Mouse (Mus musculus) frontal cortex, adult (tissue): ENCODE results near the gene Mon2.

ENCODE experiments used
- ATAC-seq: cut with Nextera tagmentation; 2 replicates; pipeline ENCODE4 v1.9.2; 2017; ENCODE audit warnings: mild to moderate bottlenecking, moderate library complexity, mixed read lengths; ENCODE audit not compliant: low TSS enrichment

Gene Mon2

GRCm38 (mm10) chr10:122964241-122964636 is 112.1 kb downstream of the Mon2 start:
- ATAC-seq = peak; percentile 8; the same call in 1 of the 2 replicates

GRCm38 (mm10) chr10:122963463-122964240 is 112.7 kb downstream of the Mon2 start:
- ATAC-seq = peak; percentile 45

GRCm38 (mm10) chr10:122962651-122963050 is 113.7 kb downstream of the Mon2 start:
- ATAC-seq = no peak

DNA sequence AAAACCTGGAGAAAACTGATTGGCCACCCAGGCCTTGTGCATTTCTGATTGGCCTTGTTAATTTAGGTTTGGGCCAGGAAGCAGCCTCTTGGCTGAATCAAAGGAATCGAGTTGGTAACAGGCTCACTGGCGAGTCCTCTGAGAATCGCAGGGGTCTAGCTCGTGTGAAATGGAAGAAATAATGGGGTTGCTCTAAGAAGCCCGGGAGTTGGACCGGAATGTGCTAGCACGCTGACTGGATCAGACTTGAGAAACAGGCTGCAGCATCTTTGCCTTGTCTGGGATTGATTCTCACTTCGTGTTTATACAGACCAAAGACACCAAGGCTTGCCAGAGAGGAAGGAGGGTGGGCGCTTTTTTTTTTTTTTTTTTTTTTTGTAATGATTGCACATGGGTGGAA is 114.8 kb downstream of the Mon2 start:
- no peak for ATAC-seq

DNA sequence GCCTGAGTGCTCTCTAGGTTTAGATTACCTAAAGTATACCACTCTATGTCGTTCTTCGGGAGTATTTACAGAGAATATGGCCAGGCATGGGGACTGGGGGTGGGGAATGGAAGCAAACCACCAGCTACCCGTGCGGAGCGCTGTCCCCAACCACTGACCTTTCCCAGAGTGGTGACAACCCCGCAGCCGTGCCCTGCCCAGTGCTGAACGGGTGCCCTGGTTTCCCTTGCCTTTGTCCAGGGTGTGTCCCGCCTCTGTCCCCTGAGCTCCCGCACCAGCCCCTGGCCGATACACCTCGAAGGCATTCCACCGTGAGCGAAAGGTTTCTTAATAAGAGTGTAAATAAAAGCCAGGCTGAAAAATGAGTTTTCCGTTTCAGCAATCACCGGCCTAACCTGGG is 115.6 kb downstream of the Mon2 start:
- no peak for ATAC-seq

GRCm38 (mm10) chr10:122960216-122960615 is 116.1 kb downstream of the Mon2 start:
- 0 out of 2 replicates have a peak, but pooled peaks have one; percentile 20 for ATAC-seq

DNA sequence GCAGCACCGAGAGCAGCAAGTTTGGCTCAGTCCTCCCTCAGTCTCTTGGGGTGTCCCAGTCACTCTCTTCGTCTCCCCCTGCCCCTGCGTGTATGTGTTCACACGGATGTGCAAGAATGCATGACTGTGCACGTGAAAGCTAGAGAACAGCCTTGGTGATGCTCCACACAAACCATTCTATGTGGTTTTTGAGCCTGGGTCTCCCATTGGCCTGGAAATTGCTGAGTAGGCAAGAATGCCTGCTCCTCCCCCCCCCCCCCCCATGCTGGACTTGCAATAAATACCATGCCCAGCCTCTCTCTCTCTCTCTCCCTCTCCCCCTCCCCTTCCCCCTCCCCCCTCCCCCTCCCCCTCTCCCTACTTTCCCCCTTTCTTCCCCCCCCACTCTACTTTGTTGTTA is 117.6 kb downstream of the Mon2 start:
- ATAC-seq = no peak

- no peak for ATAC-seq
Measured at GRCm38 (mm10) chr10:122957918-122958317, 118.4 kb downstream of the Mon2 start.

GRCm38 (mm10) chr10:122953576-122953975 is 122.7 kb downstream of the Mon2 start:
- ATAC-seq = peak; percentile 78; the same call in 1 of the 2 replicates

DNA sequence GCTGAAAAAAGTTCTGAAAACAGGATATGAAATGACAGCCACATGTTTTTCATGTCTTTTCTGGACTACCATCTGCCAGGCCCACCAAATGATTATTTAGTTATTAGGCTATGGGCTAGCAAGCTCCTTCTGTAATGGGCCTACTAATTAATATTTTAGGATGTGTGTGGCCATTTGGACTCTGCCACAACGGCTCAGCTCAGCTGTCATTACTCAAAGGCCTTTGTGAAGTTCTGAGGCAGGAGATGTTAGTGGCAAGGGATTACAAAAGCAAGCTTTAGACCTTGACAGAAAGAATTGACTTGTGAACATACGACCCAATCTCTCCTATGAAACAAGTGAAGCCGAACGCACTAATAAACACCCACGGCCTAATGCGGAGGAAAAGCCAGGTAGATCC is 125.3 kb downstream of the Mon2 start:
- ATAC-seq = no peak

DNA sequence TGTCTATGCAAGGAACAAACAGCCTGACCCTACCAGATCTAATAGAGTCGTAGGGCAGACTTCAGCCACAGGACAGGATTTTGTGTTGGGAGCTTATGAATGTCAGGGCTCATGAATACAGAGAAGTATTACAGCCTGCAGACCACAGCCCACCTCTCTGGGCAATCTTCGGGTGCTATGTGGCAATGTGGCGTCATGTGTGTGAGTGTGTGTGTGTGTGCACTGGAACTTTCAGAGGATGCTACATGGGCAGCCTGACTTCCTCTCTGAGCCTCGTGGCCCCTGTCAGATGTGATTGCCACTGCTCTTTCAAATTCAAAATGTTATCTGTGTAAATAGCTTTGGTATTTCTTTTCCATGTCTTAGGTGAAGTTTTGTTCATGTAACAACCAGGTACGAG is 131.4 kb downstream of the Mon2 start:
- ATAC-seq = no peak

GRCm38 (mm10) chr10:122943824-122944223 is 132.5 kb downstream of the Mon2 start:
- no peak for ATAC-seq

DNA sequence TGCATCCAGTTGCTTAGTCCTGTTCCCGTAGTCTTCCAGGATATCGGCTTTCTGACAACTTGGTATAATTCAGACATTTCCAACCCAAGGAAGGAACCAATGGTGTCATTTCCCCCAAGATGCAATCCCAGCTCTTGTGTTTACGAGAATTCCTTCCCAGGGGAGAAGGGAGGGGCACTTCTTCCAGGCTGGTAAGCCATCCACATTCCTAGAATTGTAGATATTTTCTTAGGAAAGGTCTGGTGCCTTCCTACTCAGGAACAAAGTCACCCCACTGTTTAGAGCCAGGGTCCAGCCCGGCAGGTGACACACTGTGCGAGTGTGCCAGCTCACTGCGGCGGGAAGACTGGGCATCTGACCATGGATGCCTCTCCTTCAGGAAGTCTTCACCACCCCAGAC is 133.5 kb downstream of the Mon2 start:
- no peak for ATAC-seq
